Mouse (Mus musculus) forebrain, embryonic 16.5 days (tissue): Measurements from ENCODE around the gene Rai14. TPM values are rescaled to one million over a fixed set of nuclear protein-coding genes. Genes with fewer than 3 reads are reported as not detected.

Source experiments
- ATAC-seq: fragments of 200-750 bp; cut with Nextera tagmentation; 2 replicates; pipeline ENCODE4 v1.8.0; 2017; ENCODE audit warnings: mild to moderate bottlenecking, moderate library complexity
- H3K27ac ChIP-seq: fragments of 300-500 bp; sonication (generic); 2 replicates; pipeline ENCODE4 v1.5.1; 2014; ENCODE audit warnings: low read length, control low read depth
- H3K27me3 ChIP-seq: fragments of 300-500 bp; sonication (generic); replicated peaks from 2 replicates; pipeline ENCODE4 v1.6.1; 2014; ENCODE audit warnings: low read length; ENCODE audit not compliant: control insufficient read depth, insufficient read depth
- H3K36me3 ChIP-seq: fragments of 300-500 bp; sonication (generic); 2 replicates; pipeline ENCODE4 v1.6.1; 2014; ENCODE audit not compliant: control insufficient read depth, insufficient read depth
- H3K4me1 ChIP-seq: fragments of 300-500 bp; sonication (generic); replicated peaks from 2 replicates; pipeline ENCODE4 v1.6.1; 2014; ENCODE audit warnings: low read length; ENCODE audit not compliant: control insufficient read depth, insufficient read depth
- H3K4me2 ChIP-seq: fragments of 300-500 bp; sonication (generic); 2 replicates; pipeline ENCODE4 v1.6.1; 2014; ENCODE audit warnings: mild to moderate bottlenecking, low read length, control low read depth
- H3K4me3 ChIP-seq: fragments of 300-500 bp; sonication (generic); replicated peaks from 2 replicates; pipeline ENCODE4 v1.5.1; 2014; ENCODE audit warnings: mild to moderate bottlenecking, low read length, control low read depth
- H3K9ac ChIP-seq: fragments of 300-500 bp; sonication (generic); replicated peaks from 2 replicates; pipeline ENCODE4 v1.6.1; 2014; ENCODE audit warnings: low read depth, low read length, control low read depth
- H3K9me3 ChIP-seq: fragments of 300-500 bp; sonication (generic); 2 replicates; pipeline ENCODE4 v1.6.1; 2016; ENCODE audit warnings: low read length; ENCODE audit not compliant: control insufficient read depth
- WGBS: fragments of 180-500 bp; shearing (Covaris S2); extraction: QIAGEN DNeasy Blood & Tissue Kit; methylation state at CpG from one replicate; pipeline ENCODE4 v1.1.7; 2014; 5-methylcytosine and 5-hydroxymethylcytosine counted together
- polyA plus RNA-seq: library from polyadenylated mRNA; unstranded; fragments of >200 nt; fragmentation: Nextera tagmentation; extraction: Ambion mirVana; gene quantifications from 2 replicates; pipeline ENCODE4 v1.2.1, GENCODE M21; 2015

Rai14 gene
- polyA plus RNA-seq, 1 experiment from 2014 or later, result 33.3 TPM

DNA sequence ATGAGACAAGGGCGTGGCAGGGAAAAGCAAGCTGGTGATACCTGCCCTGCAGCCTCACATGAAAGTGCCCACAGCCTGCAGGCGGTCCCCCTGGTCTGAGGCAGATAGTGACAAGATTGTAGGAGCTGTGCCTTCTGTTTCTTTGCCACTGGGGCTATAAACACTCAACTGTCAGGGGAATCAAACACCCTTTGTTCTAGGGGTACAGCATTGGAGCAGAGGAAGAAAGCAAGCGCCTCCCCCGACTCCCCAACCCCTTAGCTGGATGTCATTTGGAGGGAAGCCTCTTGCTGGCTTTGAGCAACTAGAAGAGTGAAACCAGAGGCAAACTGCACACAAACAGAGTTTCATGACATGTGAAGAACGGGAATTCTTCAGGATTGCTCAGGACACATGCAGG, 8.7 kb downstream of the Rai14 start:
- H3K4me1 ChIP-seq, result peaks cover 8% of the 10 kb centered on the region
- no peaks in the 10 kb centered on the region for H3K9me3 ChIP-seq
- ATAC-seq, result no peak
- H3K36me3 ChIP-seq, result no peaks in the 10 kb centered on the region
- 56% methylated on average over 5 of the region's 5 CpGs for WGBS
- no peak overlapping the region for H3K4me2 ChIP-seq
- H3K27ac ChIP-seq, result no peak overlapping the region
- no peak overlapping the region for H3K4me3 ChIP-seq
- H3K27me3 ChIP-seq, result no peaks in the 10 kb centered on the region
- H3K9ac ChIP-seq, result no peak overlapping the region

DNA sequence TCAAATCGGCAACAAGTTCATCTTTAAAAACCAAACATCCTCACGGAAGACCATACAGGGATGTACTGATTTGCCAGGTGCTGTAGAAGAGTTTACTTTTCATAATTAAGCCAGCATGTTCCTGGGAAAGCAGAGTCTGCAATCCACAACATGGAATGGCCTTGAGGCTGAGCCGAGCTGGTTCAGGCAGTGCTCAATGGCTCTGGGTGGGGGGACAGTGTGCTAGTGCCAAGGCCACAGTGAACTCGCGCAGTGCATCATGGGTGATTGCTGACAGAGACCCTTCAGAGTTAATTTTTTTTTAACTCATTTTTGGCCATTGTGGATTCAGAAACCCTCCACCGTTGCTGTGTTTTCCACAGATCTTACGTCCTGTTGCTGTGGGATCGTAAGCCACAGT, 10.1 kb downstream of the Rai14 start:
- H3K4me1 ChIP-seq, result peaks cover 8% of the 10 kb centered on the region
- ATAC-seq, result no peak
- H3K9ac ChIP-seq, result no peak overlapping the region
- 83% methylated on average over 8 of the region's 8 CpGs for WGBS
- no peaks in the 10 kb centered on the region for H3K9me3 ChIP-seq
- no peaks in the 10 kb centered on the region for H3K27me3 ChIP-seq
- H3K4me3 ChIP-seq, result no peak overlapping the region
- no peak overlapping the region for H3K4me2 ChIP-seq
- H3K36me3 ChIP-seq, result no peaks in the 10 kb centered on the region
- 0 out of 2 replicates have a peak overlapping the region, but pooled peaks have one; percentile 27 for H3K27ac ChIP-seq

DNA sequence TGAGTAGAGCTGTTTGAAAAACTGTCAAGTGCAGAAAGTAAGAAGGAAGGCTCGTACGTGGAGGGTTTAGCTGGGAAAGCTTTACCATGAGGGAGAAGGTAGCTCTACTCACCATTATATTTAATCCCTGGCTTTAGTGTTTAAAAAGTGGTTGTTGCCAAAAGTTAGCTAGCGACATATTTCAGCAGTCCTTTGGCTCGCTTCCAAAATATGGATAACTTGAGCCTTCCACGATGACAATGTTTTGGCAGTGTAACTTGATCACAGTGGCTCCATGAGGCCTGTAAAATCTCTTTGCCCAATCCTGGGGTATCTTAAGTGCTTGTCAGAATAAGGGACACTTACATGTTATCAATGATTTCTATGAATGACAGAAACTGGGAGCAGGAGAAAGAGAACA, 12.9 kb downstream of the Rai14 start:
- no peaks in the 10 kb centered on the region for H3K9me3 ChIP-seq
- no peak overlapping the region for H3K27ac ChIP-seq
- no peak overlapping the region for H3K4me2 ChIP-seq
- ATAC-seq, result no peak
- no peaks in the 10 kb centered on the region for H3K27me3 ChIP-seq
- no peak overlapping the region for H3K9ac ChIP-seq
- no peaks in the 10 kb centered on the region for H3K36me3 ChIP-seq
- H3K4me3 ChIP-seq, result no peak overlapping the region
- peaks cover 15% of the 10 kb centered on the region for H3K4me1 ChIP-seq
- 80% methylated on average over 5 of the region's 5 CpGs for WGBS

GRCm38 (mm10) chr15:10700891-10701466, 13.4 kb downstream of the Rai14 start:
- no peaks in the 10 kb centered on the region for H3K27me3 ChIP-seq
- H3K9ac ChIP-seq, result no peak overlapping the region
- no peak overlapping the region for H3K4me2 ChIP-seq
- peaks cover 20% of the 10 kb centered on the region for H3K4me1 ChIP-seq
- ATAC-seq, result no peak
- H3K4me3 ChIP-seq, result no peak overlapping the region
- WGBS, result 93% methylated on average over 9 of the region's 9 CpGs
- no peaks in the 10 kb centered on the region for H3K9me3 ChIP-seq
- no peaks in the 10 kb centered on the region for H3K36me3 ChIP-seq
- no peak overlapping the region for H3K27ac ChIP-seq

GRCm38 (mm10) chr15:10696478-10697234, 17.8 kb downstream of the Rai14 start:
- ATAC-seq, result peak; percentile 80

GRCm38 (mm10) chr15:10692627-10693026, 21.8 kb downstream of the Rai14 start:
- H3K27ac ChIP-seq, result no peak overlapping the region

More at GRCm38 (mm10) chr15:10696478-10697234, 17.8 kb downstream of the Rai14 start:
- H3K9ac ChIP-seq, result no peak overlapping the region
- peak overlapping the region; percentile 13 for H3K27ac ChIP-seq
- no peaks in the 10 kb centered on the region for H3K36me3 ChIP-seq
- 73% methylated on average over 8 of the region's 8 CpGs for WGBS
- no peak overlapping the region for H3K4me2 ChIP-seq
- H3K4me1 ChIP-seq, result peaks cover 35% of the 10 kb centered on the region
- no peaks in the 10 kb centered on the region for H3K27me3 ChIP-seq
- H3K9me3 ChIP-seq, result no peaks in the 10 kb centered on the region
- H3K4me3 ChIP-seq, result no peak overlapping the region

GRCm38 (mm10) chr15:10691481-10691880, 22.9 kb downstream of the Rai14 start:
- Histone ChIP-seq H3K9ac (no peak overlapping the region), H3K4me1 (peaks cover 45% of the 10 kb centered on the region), H3K4me3 (no peak overlapping the region), H3K4me2 (no peak overlapping the region), H3K27me3 (no peaks in the 10 kb centered on the region), H3K9me3 (no peaks in the 10 kb centered on the region), H3K36me3 (no peaks in the 10 kb centered on the region), H3K27ac (no peak overlapping the region)
- WGBS, result 50% methylated on average over 6 of the region's 6 CpGs
- ATAC-seq, result no peak

More at GRCm38 (mm10) chr15:10692627-10693026, 21.8 kb downstream of the Rai14 start:
- no peak overlapping the region for H3K4me2 ChIP-seq
- 36% methylated on average over 4 of the region's 4 CpGs for WGBS
- no peaks in the 10 kb centered on the region for H3K9me3 ChIP-seq
- H3K9ac ChIP-seq, result no peak overlapping the region
- ATAC-seq, result no peak
- no peak overlapping the region for H3K4me3 ChIP-seq
- no peaks in the 10 kb centered on the region for H3K27me3 ChIP-seq
- no peaks in the 10 kb centered on the region for H3K36me3 ChIP-seq
- H3K4me1 ChIP-seq, result peaks cover 53% of the 10 kb centered on the region

GRCm38 (mm10) chr15:10690973-10691372, 23.5 kb downstream of the Rai14 start:
- H3K36me3 ChIP-seq, result no peaks in the 10 kb centered on the region; the same call in 1 of the 2 replicates
- no peak overlapping the region for H3K4me2 ChIP-seq
- H3K27ac ChIP-seq, result no peak overlapping the region
- H3K9ac ChIP-seq, result no peak overlapping the region
- no peaks in the 10 kb centered on the region for H3K9me3 ChIP-seq
- peaks cover 42% of the 10 kb centered on the region for H3K4me1 ChIP-seq
- H3K4me3 ChIP-seq, result no peak overlapping the region
- ATAC-seq, result no peak
- no peaks in the 10 kb centered on the region for H3K27me3 ChIP-seq
- 92% methylated on average over 5 of the region's 5 CpGs for WGBS

DNA sequence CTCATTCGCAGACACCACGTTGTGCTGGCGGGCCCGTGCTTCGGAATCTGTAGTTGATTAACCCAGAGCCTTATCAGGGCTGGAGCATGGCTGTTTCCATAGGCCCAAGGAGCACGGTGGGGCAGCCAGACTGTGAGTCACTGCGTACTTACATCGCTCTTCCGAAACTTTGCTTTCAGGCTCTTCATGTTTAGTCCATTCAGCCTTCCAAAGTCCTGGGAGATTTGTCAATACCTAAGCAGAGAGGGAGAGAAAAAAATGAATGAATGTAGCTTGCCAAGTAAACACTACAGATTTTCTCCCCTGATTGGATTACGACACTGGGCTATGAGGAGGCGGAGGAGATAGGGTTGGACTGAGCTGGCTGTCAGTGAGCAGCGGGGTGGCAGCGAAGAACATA, 24.2 kb downstream of the Rai14 start:
- peak; percentile 31; the same call in 1 of the 2 replicates for ATAC-seq
- Histone ChIP-seq H3K9ac (no peak overlapping the region), H3K4me1 (peaks cover 38% of the 10 kb centered on the region), H3K27ac (peak overlapping the region; percentile 42), H3K9me3 (no peaks in the 10 kb centered on the region), H3K4me3 (no peak overlapping the region), H3K4me2 (no peak overlapping the region), H3K36me3 (no peaks in the 10 kb centered on the region; the same call in 1 of the 2 replicates), H3K27me3 (no peaks in the 10 kb centered on the region)
- WGBS, result 64% methylated on average over 13 of the region's 13 CpGs
